In the genomic region with DNA sequence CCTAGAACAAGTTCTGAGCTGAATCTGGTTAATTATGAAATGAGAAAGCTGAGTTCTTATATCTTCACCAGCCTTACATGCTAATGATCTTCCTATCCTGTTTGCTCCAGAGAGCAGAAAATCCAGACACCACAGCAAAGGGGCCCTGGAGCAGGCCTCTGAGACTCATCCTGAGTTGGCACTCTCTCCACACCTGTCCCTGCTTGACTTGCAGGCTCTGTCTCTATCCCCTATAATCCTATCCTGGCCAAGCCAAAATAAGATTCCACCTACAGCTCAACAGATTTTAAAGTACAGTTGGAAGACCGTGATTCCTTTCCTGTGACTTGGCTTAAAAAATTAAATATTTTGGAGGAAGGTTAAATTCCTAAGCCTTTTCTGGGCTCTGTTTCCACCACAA, we compare ENCODE assay signal across 23 mouse cellular contexts.
DNase-seq lines count a peak whose midpoint lies in the region; ATAC-seq lines count a peak whose summit lies in the region.
"Had no signal": no experiment of that assay in that cellular context is flagged by ENCODE, and none has a peak within 500 bp of the region (broad histone marks: within the 10 kb centered on the region; RNA-seq: fewer than 3 reads in every experiment).

No protein-coding gene starts in this region.

- no peak overlapping the region for H3K9ac ChIP-seq in embryonic facial prominence, embryonic 13.5 days
- no peak overlapping the region for H3K9ac ChIP-seq in embryonic facial prominence, embryonic 15.5 days
- H3K9ac ChIP-seq: embryonic facial prominence, embryonic 12.5 days; forebrain, embryonic 12.5 days; heart, embryonic 13.5 days; hindbrain, embryonic 15.5 days had no signal

- H3K4me1 ChIP-seq in embryonic facial prominence, embryonic 13.5 days = peaks cover 42% of the 10 kb centered on the region
- H3K4me1 ChIP-seq in embryonic facial prominence, embryonic 10.5 days = peaks cover 11% of the 10 kb centered on the region
- H3K4me1 ChIP-seq in embryonic facial prominence, embryonic 15.5 days = peaks cover 36% of the 10 kb centered on the region

- H3K36me3 ChIP-seq in embryonic facial prominence, embryonic 13.5 days = no peaks in the 10 kb centered on the region
- no peaks in the 10 kb centered on the region for H3K36me3 ChIP-seq in embryonic facial prominence, embryonic 10.5 days (replicated peaks)
- H3K36me3 ChIP-seq in embryonic facial prominence, embryonic 15.5 days = no peaks in the 10 kb centered on the region
- H3K36me3 ChIP-seq: embryonic facial prominence, embryonic 12.5 days; forebrain, embryonic 12.5 days; heart, embryonic 13.5 days; hindbrain, embryonic 15.5 days had no signal

- H3K4me2 ChIP-seq in embryonic facial prominence, embryonic 13.5 days = no peak overlapping the region
- H3K4me2 ChIP-seq in embryonic facial prominence, embryonic 15.5 days (replicated peaks) = no peak overlapping the region
- H3K4me2 ChIP-seq: embryonic facial prominence, embryonic 12.5 days; forebrain, embryonic 12.5 days; heart, embryonic 13.5 days; hindbrain, embryonic 15.5 days had no signal

- no peaks in the 10 kb centered on the region for H3K9me3 ChIP-seq in embryonic facial prominence, embryonic 13.5 days
- H3K9me3 ChIP-seq in embryonic facial prominence, embryonic 10.5 days = no peaks in the 10 kb centered on the region
- H3K9me3 ChIP-seq in embryonic facial prominence, embryonic 15.5 days (replicated peaks) = no peaks in the 10 kb centered on the region
- H3K9me3 ChIP-seq: embryonic facial prominence, embryonic 12.5 days; forebrain, embryonic 12.5 days; heart, embryonic 13.5 days; hindbrain, embryonic 15.5 days had no signal

- H3K27ac ChIP-seq in embryonic facial prominence, embryonic 13.5 days = peak overlapping the region; percentile 55
- no peak overlapping the region for H3K27ac ChIP-seq in embryonic facial prominence, embryonic 10.5 days (replicated peaks)
- peak overlapping the region; percentile 74 for H3K27ac ChIP-seq in embryonic facial prominence, embryonic 15.5 days (replicated peaks)
- H3K27ac ChIP-seq: embryonic facial prominence, embryonic 12.5 days; forebrain, embryonic 12.5 days; gastrocnemius, adult 2 months; heart, embryonic 13.5 days; hindbrain, embryonic 15.5 days had no signal

- no peak for DNase-seq in embryonic facial prominence, embryonic 10.5 days (ENCODE audit: low spot score)
- DNase-seq in kidney, adult 9 months = peak; percentile 42
- no peak for DNase-seq in kidney, adult 18-20 months
- peak; percentile 66 for DNase-seq in brain, adult 2 months (ENCODE audit: low read depth, low spot score)
- DNase-seq in adrenal gland, postnatal 14 days = no peak
- DNase-seq in adrenal gland, postnatal 36 days = no peak
- DNase-seq: adrenal gland, adult 2 months; cerebellum, adult 11-12 months; cerebellum, adult 9-11 months; cerebellum, postnatal 36 days; embryo, embryonic 11 days; gastrocnemius, adult 2 months; gastrocnemius, postnatal 25 days; heart, postnatal 36 days had no signal

- no peaks in the 10 kb centered on the region for H3K27me3 ChIP-seq in embryonic facial prominence, embryonic 13.5 days
- H3K27me3 ChIP-seq in embryonic facial prominence, embryonic 10.5 days (replicated peaks; ENCODE audit: low read depth, poor library complexity, severe bottlenecking) = no peaks in the 10 kb centered on the region
- H3K27me3 ChIP-seq in embryonic facial prominence, embryonic 15.5 days = no peaks in the 10 kb centered on the region
- H3K27me3 ChIP-seq: embryonic facial prominence, embryonic 12.5 days; hindbrain, embryonic 15.5 days; Patski had no signal

- WGBS in embryonic facial prominence, embryonic 13.5 days = 76% methylated on average over 1 of the region's 1 CpGs
- WGBS in embryonic facial prominence, embryonic 10.5 days = 88% methylated on average over 1 of the region's 1 CpGs
- 56% methylated on average over 1 of the region's 1 CpGs for WGBS in embryonic facial prominence, embryonic 15.5 days

- ATAC-seq in embryonic facial prominence, embryonic 13.5 days (ENCODE audit: insufficient number of reproducible peaks, insufficient read depth, low FRiP score, low TSS enrichment, low read depth) = no peak
- no peak for ATAC-seq in embryonic facial prominence, embryonic 15.5 days (ENCODE audit: insufficient number of reproducible peaks, low FRiP score, low TSS enrichment, low read depth)
- ATAC-seq: forebrain, embryonic 16.5 days; intestine, embryonic 16.5 days; Patski had no signal

- H3K4me3 ChIP-seq in embryonic facial prominence, embryonic 13.5 days = no peak overlapping the region
- H3K4me3 ChIP-seq in embryonic facial prominence, embryonic 10.5 days = no peak overlapping the region
- no peak overlapping the region for H3K4me3 ChIP-seq in embryonic facial prominence, embryonic 15.5 days (replicated peaks)
- H3K4me3 ChIP-seq: embryonic facial prominence, embryonic 12.5 days; forebrain, embryonic 12.5 days; gastrocnemius, adult 2 months; heart, embryonic 13.5 days; hindbrain, embryonic 15.5 days had no signal

Comparison
In these comparisons a context has a peak if more than half of its experiments do, and no peak if none do; other contexts are left out.
1. DNase-seq: peak in kidney, adult 9 months (single experiment) and brain, adult 2 months (single experiment); none in embryonic facial prominence, embryonic 10.5 days (single experiment), kidney, adult 18-20 months (single experiment), adrenal gland, postnatal 14 days (single experiment) and adrenal gland, postnatal 36 days (0 of 2).